Mouse (Mus musculus) liver, embryonic 14.5 days (tissue): Measurements from ENCODE around the gene Gli2. TPM values are rescaled to one million over a fixed set of nuclear protein-coding genes. Genes with fewer than 3 reads are reported as not detected.

ENCODE experiments used
- ATAC-seq: fragments of 200-750 bp; cut with Nextera tagmentation; 2 replicates; pipeline ENCODE4 v1.8.0; 2017; ENCODE audit warnings: moderate number of reproducible peaks, mild to moderate bottlenecking, moderate library complexity; ENCODE audit not compliant: insufficient read depth
- DNase-seq, 3 experiments: peaks; one replicate each; pipeline ENCODE4 v3.0.0-alpha.2; 2012 to 2013; ENCODE audit warnings: low read depth in 3 of 3, low spot score in 3 of 3
- H3K27ac ChIP-seq: fragments of 300-500 bp; sonication (generic); 2 replicates; pipeline ENCODE4 v1.5.1; 2014; ENCODE audit warnings: moderate library complexity, mild to moderate bottlenecking, control low read depth, inconsistent platforms
- H3K27me3 ChIP-seq: fragments of 300-500 bp; sonication (generic); 2 replicates; pipeline ENCODE4 v1.6.1; 2014; ENCODE audit warnings: mild to moderate bottlenecking, low read length, moderate library complexity; ENCODE audit not compliant: control insufficient read depth, insufficient read depth
- H3K36me3 ChIP-seq: fragments of 300-500 bp; sonication (generic); replicated peaks from 2 replicates; pipeline ENCODE4 v1.6.1; 2014; ENCODE audit warnings: low read depth; ENCODE audit not compliant: control insufficient read depth, insufficient read depth
- H3K4me1 ChIP-seq, 2 experiments: fragments of 200-500 bp in 1 of 2; fragments of 300-500 bp in 1 of 2; sonication (generic) in 1 of 2; replicated peaks; 2 replicates each; pipeline ENCODE4 v1.6.1; 2012 to 2014; ENCODE audit warnings: antibody characterized with exemption in 1 of 2, inconsistent platforms in 1 of 2, low read length in 1 of 2; ENCODE audit not compliant: control insufficient read depth in 2 of 2, insufficient read depth in 2 of 2
- H3K4me2 ChIP-seq: fragments of 300-500 bp; sonication (generic); 2 replicates; pipeline ENCODE4 v1.6.1; 2014; ENCODE audit warnings: low read depth, mild to moderate bottlenecking, control low read depth, moderate library complexity
- H3K4me3 ChIP-seq, 2 experiments: fragments of 200-500 bp in 1 of 2; fragments of 300-500 bp in 1 of 2; sonication (generic) in 1 of 2; 2 replicates each; pipeline ENCODE4 v1.5.1; 2012 to 2014; ENCODE audit warnings: low read depth in 2 of 2, low read length in 2 of 2, mild to moderate bottlenecking in 2 of 2, control low read depth in 1 of 2, inconsistent platforms in 1 of 2, moderate library complexity in 1 of 2; ENCODE audit not compliant: insufficient read depth in 1 of 2
- H3K9ac ChIP-seq: fragments of 300-500 bp; sonication (generic); replicated peaks from 2 replicates; pipeline ENCODE4 v1.6.1; 2014; ENCODE audit warnings: mild to moderate bottlenecking, control low read depth, moderate library complexity
- H3K9me3 ChIP-seq: fragments of 300-500 bp; sonication (generic); 2 replicates; pipeline ENCODE4 v1.6.1; 2016; ENCODE audit warnings: low read length, mixed read lengths; ENCODE audit not compliant: control insufficient read depth
- CTCF ChIP-seq: IDR thresholded peaks from 2 replicates; pipeline ENCODE4 v1.5.1; 2016; ENCODE audit warnings: antibody characterized with exemption, low read depth, control low read depth
- EP300 ChIP-seq: IDR thresholded peaks from 2 replicates; pipeline ENCODE4 v1.6.1; 2016; ENCODE audit warnings: antibody characterized with exemption, low read depth
- WGBS: fragments of 180-500 bp; shearing (Covaris S2); extraction: QIAGEN DNeasy Blood & Tissue Kit; methylation state at CpG from one replicate; pipeline ENCODE4 v1.1.7; 2014; ENCODE audit not compliant: insufficient replicate concordance; 5-methylcytosine and 5-hydroxymethylcytosine counted together
- polyA plus RNA-seq, 2 experiments: library from polyadenylated mRNA; depleted of rRNA in 1 of 2; stranded (reverse) in 1 of 2; unstranded in 1 of 2; fragments of >200 nt; fragmentation: Nextera tagmentation in 1 of 2; extraction: Ambion mirVana in 1 of 2; gene quantifications; 2 replicates each; pipeline versions ENCODE4 v1.2.1 to v1.2.3; 2012 to 2014

The Gli2 gene
- polyA plus RNA-seq, 2 experiments: 0.04 to 0.26 TPM

- no peak for DNase-seq
- ATAC-seq: no peak
- no peak overlapping the region for H3K4me2 ChIP-seq
- no peaks in the 10 kb centered on the region for H3K9me3 ChIP-seq
- H3K4me3 ChIP-seq: no peak overlapping the region
- no peak overlapping the region for H3K27ac ChIP-seq
- no peak for TF ChIP-seq EP300
- TF ChIP-seq CTCF: no peak
- no peak overlapping the region for H3K9ac ChIP-seq
- no peaks in the 10 kb centered on the region for H3K36me3 ChIP-seq
- no peaks in the 10 kb centered on the region for H3K27me3 ChIP-seq
- WGBS: 74% methylated on average over 7 of the region's 7 CpGs
- H3K4me1 ChIP-seq: no peaks in the 10 kb centered on the region
Observed at GRCm38 (mm10) chr1:118926556-118926955, 126.9 kb downstream of the Gli2 start.

- TF ChIP-seq EP300: no peak
- H3K9ac ChIP-seq: no peak overlapping the region
- H3K27ac ChIP-seq: no peak overlapping the region
- no peaks in the 10 kb centered on the region for H3K27me3 ChIP-seq
- H3K4me3 ChIP-seq: no peak overlapping the region
- WGBS: 72% methylated on average over 6 of the region's 6 CpGs
- ATAC-seq: no peak
- H3K9me3 ChIP-seq: no peaks in the 10 kb centered on the region
- no peak overlapping the region for H3K4me2 ChIP-seq
- no peaks in the 10 kb centered on the region for H3K36me3 ChIP-seq
- no peak for DNase-seq
- no peaks in the 10 kb centered on the region for H3K4me1 ChIP-seq
Observed at GRCm38 (mm10) chr1:118922189-118922588, 131.2 kb downstream of the Gli2 start.

- DNase-seq (no peak), ATAC-seq (no peak)
- WGBS: 55% methylated on average over 7 of the region's 7 CpGs
- no peak for TF ChIP-seq EP300
- no peak for TF ChIP-seq CTCF
- Histone ChIP-seq H3K9me3 (no peaks in the 10 kb centered on the region), H3K4me1 (no peaks in the 10 kb centered on the region), H3K9ac (no peak overlapping the region), H3K36me3 (no peaks in the 10 kb centered on the region), H3K27ac (no peak overlapping the region), H3K27me3 (no peaks in the 10 kb centered on the region), H3K4me3 (no peak overlapping the region), H3K4me2 (no peak overlapping the region)
Observed at GRCm38 (mm10) chr1:118917520-118918220, 135.7 kb downstream of the Gli2 start.

- Histone ChIP-seq H3K4me2 (no peak overlapping the region), H3K9ac (no peak overlapping the region), H3K36me3 (no peaks in the 10 kb centered on the region), H3K27ac (no peak overlapping the region), H3K4me3 (no peak overlapping the region), H3K9me3 (no peaks in the 10 kb centered on the region), H3K27me3 (no peaks in the 10 kb centered on the region), H3K4me1 (no peaks in the 10 kb centered on the region)
- no peak for TF ChIP-seq EP300
- TF ChIP-seq CTCF: no peak
- WGBS: 52% methylated on average over 12 of the region's 12 CpGs
- ATAC-seq: no peak
- no peak for DNase-seq
Observed at GRCm38 (mm10) chr1:118916477-118917075, 136.8 kb downstream of the Gli2 start.

- Histone ChIP-seq H3K9ac (no peak overlapping the region), H3K27me3 (no peaks in the 10 kb centered on the region; the same call in 1 of the 2 replicates), H3K27ac (no peak overlapping the region), H3K4me1 (no peaks in the 10 kb centered on the region), H3K4me2 (no peak overlapping the region), H3K36me3 (no peaks in the 10 kb centered on the region), H3K9me3 (no peaks in the 10 kb centered on the region), H3K4me3 (no peak overlapping the region)
- DNase-seq: no peak
- 44% methylated on average over 17 of the region's 17 CpGs for WGBS
- no peak for ATAC-seq
- TF ChIP-seq EP300 (no peak), CTCF (no peak)
Observed at GRCm38 (mm10) chr1:118913414-118914385, 139.7 kb downstream of the Gli2 start.
